Mouse (Mus musculus) megakaryocyte, embryonic 14.5 days (primary cell): ENCODE data around the gene Vps13d.

Experiments used
- FLI1 ChIP-seq: IDR thresholded peaks from 2 replicates; pipeline ENCODE4 v1.6.1; 2012; ENCODE audit warnings: low read length, inconsistent platforms, mixed read lengths
- GATA1 ChIP-seq: IDR thresholded peaks from 3 replicates; pipeline ENCODE4 v1.6.1; 2012; ENCODE audit warnings: mixed read lengths, low read length, inconsistent platforms, borderline replicate concordance

DNA sequence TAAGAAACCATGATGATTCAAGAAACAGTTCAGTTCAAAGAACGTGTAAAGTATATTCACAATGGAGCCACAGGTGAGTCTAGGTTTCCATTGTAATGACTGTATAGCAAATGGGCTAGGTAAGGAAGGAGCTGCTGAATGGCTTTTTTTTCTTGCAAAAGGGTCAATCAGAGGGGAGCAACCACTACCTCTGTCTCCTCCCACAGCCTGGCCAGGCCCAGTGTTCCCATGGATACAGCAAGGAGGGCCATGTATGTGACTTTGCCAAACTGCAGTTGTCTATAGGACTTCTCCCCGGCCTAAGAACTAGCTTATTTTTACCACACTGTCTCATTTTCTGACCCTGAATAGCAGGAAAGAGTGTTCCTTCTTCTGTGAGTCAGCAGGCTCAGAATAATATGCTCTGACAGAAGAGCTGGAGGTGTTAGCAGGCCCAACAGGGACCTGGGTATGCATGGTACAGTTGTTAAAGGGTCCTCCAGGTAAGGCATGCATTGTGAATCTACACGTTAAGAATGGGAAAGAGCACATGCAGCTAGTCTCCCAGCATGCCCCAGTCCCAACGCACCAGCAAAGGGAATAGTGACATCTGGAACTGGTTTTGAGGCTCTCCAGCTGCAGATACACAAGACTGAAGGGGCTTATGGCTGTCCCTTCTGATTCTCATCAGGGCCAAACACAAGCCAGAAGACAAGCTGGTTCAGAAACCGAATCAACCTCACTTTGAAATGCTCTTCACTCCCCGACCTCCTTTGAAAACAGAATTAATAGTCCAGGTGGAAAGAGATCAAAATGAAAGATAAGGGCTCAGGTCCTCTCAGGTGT lies 197.6 kb downstream of the Vps13d start:
- TF ChIP-seq GATA1 (no peak), FLI1 (no peak)
